In the genomic region with DNA sequence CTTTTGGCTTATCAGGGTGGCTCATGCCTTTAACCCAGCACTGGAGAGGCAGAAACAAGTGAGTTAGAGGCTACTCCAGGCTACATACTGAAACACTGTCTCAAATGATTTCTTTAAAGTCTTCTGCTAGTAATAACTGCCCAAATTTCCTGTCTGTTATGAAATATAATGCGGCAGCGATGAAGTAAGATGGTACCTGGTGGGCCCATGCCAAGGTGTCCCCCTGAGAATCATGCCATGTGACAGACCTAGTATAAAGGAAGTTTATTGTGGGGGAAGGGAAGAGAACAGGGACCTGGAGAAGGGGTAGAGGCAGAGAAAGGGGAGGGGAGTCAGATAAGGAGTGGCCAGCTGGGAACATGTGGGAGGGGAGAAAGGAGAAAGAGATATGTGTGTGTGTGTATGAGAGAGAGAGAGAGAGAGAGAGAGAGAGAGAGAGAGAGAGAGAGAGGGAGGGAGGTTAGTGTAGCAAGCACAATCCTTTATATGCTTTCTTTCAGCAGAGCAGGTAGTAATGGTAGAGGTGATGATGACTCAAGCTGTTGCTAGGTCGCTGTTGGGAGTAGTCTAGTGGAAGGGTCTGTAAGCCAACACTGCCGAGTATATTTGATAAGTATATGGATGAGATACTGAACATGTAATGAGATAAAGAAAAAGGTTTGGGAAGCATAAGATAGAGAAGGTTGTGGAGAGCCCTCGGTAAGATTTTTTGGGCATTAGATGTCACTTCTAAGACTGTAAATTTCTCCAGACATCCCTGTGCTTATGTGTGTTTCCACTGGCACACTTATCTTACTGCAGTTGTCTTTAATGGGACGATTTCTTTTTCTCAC, we compare ENCODE assay signal across 11 mouse cellular contexts.
DNase-seq lines count a peak whose midpoint lies in the region; ATAC-seq and TF ChIP-seq lines count a peak whose summit lies in the region.
"Had no signal": no experiment of that assay in that cellular context is flagged by ENCODE, and none has a peak within 500 bp of the region (broad histone marks: within the 10 kb centered on the region; RNA-seq: fewer than 3 reads in every experiment).

No protein-coding gene starts in this region.

- no peaks in the 10 kb centered on the region for H3K27me3 ChIP-seq in intestine, postnatal 0 days (replicated peaks; ENCODE audit: control insufficient read depth, insufficient read depth, low read length)
- H3K27me3 ChIP-seq in intestine, embryonic 15.5 days (replicated peaks): no peaks in the 10 kb centered on the region
- H3K27me3 ChIP-seq in megakaryocyte, embryonic 14.5 days (replicated peaks): no peaks in the 10 kb centered on the region
- no peaks in the 10 kb centered on the region for H3K27me3 ChIP-seq in heart, embryonic 15.5 days
- H3K27me3 ChIP-seq: hindbrain, embryonic 15.5 days; limb, embryonic 13.5 days had no signal

- no peak for ATAC-seq in intestine, postnatal 0 days
- no peak for ATAC-seq in intestine, embryonic 15.5 days
- no peak for ATAC-seq in megakaryocyte, adult 5-6 weeks (ENCODE audit: poor library complexity, severe bottlenecking)
- ATAC-seq in heart, embryonic 15.5 days (replicated peaks; ENCODE audit: insufficient number of reproducible peaks, insufficient read depth, low FRiP score, low read depth): no peak
- ATAC-seq in megakaryocyte-erythroid progenitor cell, adult 5-6 weeks (replicated peaks; ENCODE audit: low FRiP score, low TSS enrichment, poor library complexity, severe bottlenecking): 0 out of 2 replicates have a peak, but pooled peaks have one; percentile 15

- no peaks in the 10 kb centered on the region for H3K9me3 ChIP-seq in intestine, postnatal 0 days (ENCODE audit: control insufficient read depth)
- no peaks in the 10 kb centered on the region for H3K9me3 ChIP-seq in intestine, embryonic 15.5 days
- no peaks in the 10 kb centered on the region for H3K9me3 ChIP-seq in megakaryocyte, embryonic 14.5 days
- no peaks in the 10 kb centered on the region for H3K9me3 ChIP-seq in heart, embryonic 15.5 days (replicated peaks)
- H3K9me3 ChIP-seq: forebrain, embryonic 10.5 days; hindbrain, embryonic 15.5 days; limb, embryonic 13.5 days had no signal

- H3K4me3 ChIP-seq in intestine, postnatal 0 days (ENCODE audit: low read depth, low read length): no peak overlapping the region
- H3K4me3 ChIP-seq in intestine, embryonic 15.5 days (replicated peaks): no peak overlapping the region
- peak overlapping the region; percentile 85 for H3K4me3 ChIP-seq in megakaryocyte, embryonic 14.5 days (replicated peaks)
- H3K4me3 ChIP-seq in heart, embryonic 15.5 days: no peak overlapping the region
- H3K4me3 ChIP-seq: forebrain, embryonic 10.5 days; hindbrain, embryonic 15.5 days; limb, embryonic 13.5 days had no signal

- WGBS in intestine, postnatal 0 days: 82% methylated on average over 6 of the region's 6 CpGs
- WGBS in intestine, embryonic 15.5 days: 86% methylated on average over 6 of the region's 6 CpGs
- WGBS in heart, embryonic 15.5 days: 65% methylated on average over 6 of the region's 6 CpGs

- peak overlapping the region; percentile 35 for H3K27ac ChIP-seq in intestine, postnatal 0 days (ENCODE audit: low read depth, low read length)
- H3K27ac ChIP-seq in intestine, embryonic 15.5 days: no peak overlapping the region
- H3K27ac ChIP-seq in heart, embryonic 15.5 days: peak overlapping the region; percentile 79
- H3K27ac ChIP-seq: hindbrain, embryonic 15.5 days; limb, embryonic 13.5 days had no signal

- H3K4me1 ChIP-seq in intestine, postnatal 0 days (replicated peaks; ENCODE audit: control insufficient read depth, insufficient read depth, low read length): no peaks in the 10 kb centered on the region
- no peaks in the 10 kb centered on the region for H3K4me1 ChIP-seq in intestine, embryonic 15.5 days (replicated peaks)
- peaks cover 80% of the 10 kb centered on the region for H3K4me1 ChIP-seq in megakaryocyte, embryonic 14.5 days
- H3K4me1 ChIP-seq in heart, embryonic 15.5 days (replicated peaks): peaks cover 52% of the 10 kb centered on the region
- H3K4me1 ChIP-seq: hindbrain, embryonic 15.5 days had no signal

- H3K4me2 ChIP-seq in intestine, postnatal 0 days (replicated peaks; ENCODE audit: low read depth): no peak overlapping the region
- H3K4me2 ChIP-seq in intestine, embryonic 15.5 days (replicated peaks): no peak overlapping the region
- 0 out of 2 replicates have a peak overlapping the region, but pooled peaks have one; percentile 41 for H3K4me2 ChIP-seq in heart, embryonic 15.5 days
- H3K4me2 ChIP-seq: hindbrain, embryonic 15.5 days had no signal

- no peaks in the 10 kb centered on the region for H3K36me3 ChIP-seq in intestine, postnatal 0 days (ENCODE audit: control insufficient read depth, insufficient read depth)
- H3K36me3 ChIP-seq in intestine, embryonic 15.5 days: no peaks in the 10 kb centered on the region
- no peaks in the 10 kb centered on the region for H3K36me3 ChIP-seq in megakaryocyte, embryonic 14.5 days (replicated peaks; ENCODE audit: low read length)
- no peaks in the 10 kb centered on the region for H3K36me3 ChIP-seq in heart, embryonic 15.5 days
- H3K36me3 ChIP-seq: forebrain, embryonic 10.5 days; hindbrain, embryonic 15.5 days; limb, embryonic 13.5 days had no signal

- no peak for DNase-seq in adrenal gland, adult (ENCODE audit: inconsistent age in 2 of 2, low spot score in 1 of 2)
- DNase-seq: gastrocnemius, postnatal 10 days had no signal

- no peak overlapping the region for H3K9ac ChIP-seq in intestine, postnatal 0 days (ENCODE audit: low read depth, low read length)
- no peak overlapping the region for H3K9ac ChIP-seq in intestine, embryonic 15.5 days
- H3K9ac ChIP-seq in heart, embryonic 15.5 days: no peak overlapping the region
- H3K9ac ChIP-seq: hindbrain, embryonic 15.5 days; limb, embryonic 13.5 days had no signal

- TF ChIP-seq CTCF in intestine, postnatal 0 days (IDR thresholded peaks at IDR 0.05; ENCODE audit: low read depth): no peak
